Mouse (Mus musculus) thymus, adult 2 months (tissue): ENCODE measurements around the gene Necab2. TPM values are rescaled to one million over a fixed set of nuclear protein-coding genes. Genes with fewer than 3 reads are reported as not detected.

Experiments used
- DNase-seq: peaks from one replicate; pipeline ENCODE4 v3.0.0; 2021
- H3K27ac ChIP-seq: fragments of 200-500 bp; 2 replicates; pipeline ENCODE4 v1.5.1; 2012; ENCODE audit warnings: low read length, control low read depth; ENCODE audit not compliant: control insufficient read depth, insufficient read depth
- H3K27me3 ChIP-seq: fragments of 200-500 bp; 2 replicates; pipeline ENCODE4 v1.6.1; 2012; ENCODE audit warnings: mild to moderate bottlenecking, low read length, moderate library complexity, mixed read lengths; ENCODE audit not compliant: control insufficient read depth, insufficient read depth
- H3K36me3 ChIP-seq: fragments of 200-500 bp; 2 replicates; pipeline ENCODE4 v1.6.1; 2012; ENCODE audit warnings: mild to moderate bottlenecking, low read length, moderate library complexity; ENCODE audit not compliant: control insufficient read depth, insufficient read depth
- H3K4me1 ChIP-seq: fragments of 200-500 bp; replicated peaks from 2 replicates; pipeline ENCODE4 v1.6.1; 2012; ENCODE audit warnings: low read length; ENCODE audit not compliant: control insufficient read depth, insufficient read depth
- H3K4me3 ChIP-seq: fragments of 200-500 bp; 2 replicates; pipeline ENCODE4 v1.5.1; 2012; ENCODE audit warnings: mild to moderate bottlenecking, low read length, control low read depth, moderate library complexity; ENCODE audit not compliant: control insufficient read depth, insufficient read depth
- CTCF ChIP-seq: fragments of 200-500 bp; IDR thresholded peaks from 2 replicates; pipeline ENCODE4 v1.5.1; 2012; ENCODE audit warnings: mild to moderate bottlenecking, control low read depth, low read length, moderate library complexity, borderline replicate concordance; ENCODE audit not compliant: control insufficient read depth, poor library complexity, insufficient read depth; ENCODE audit errors: extremely low read depth
- POLR2A ChIP-seq: fragments of 200-500 bp; IDR thresholded peaks from 2 replicates; pipeline ENCODE4 v1.6.1; 2012; ENCODE audit warnings: mild to moderate bottlenecking, low read length, control low read depth, moderate library complexity; ENCODE audit not compliant: control insufficient read depth, poor library complexity, insufficient read depth; ENCODE audit errors: extremely low read depth
- WGBS: fragments of 180-500 bp; shearing (Covaris S2); methylation state at CpG from one replicate; pipeline ENCODE4 v1.1.7; 2018; 5-methylcytosine and 5-hydroxymethylcytosine counted together
- polyA plus RNA-seq: library from polyadenylated mRNA; depleted of rRNA; stranded (reverse); fragments of >200 nt; gene quantifications from 2 replicates; pipeline ENCODE4 v1.2.3, GENCODE M21; 2012

Necab2 gene
- polyA plus RNA-seq, 1 experiment = 0.12 TPM

DNA sequence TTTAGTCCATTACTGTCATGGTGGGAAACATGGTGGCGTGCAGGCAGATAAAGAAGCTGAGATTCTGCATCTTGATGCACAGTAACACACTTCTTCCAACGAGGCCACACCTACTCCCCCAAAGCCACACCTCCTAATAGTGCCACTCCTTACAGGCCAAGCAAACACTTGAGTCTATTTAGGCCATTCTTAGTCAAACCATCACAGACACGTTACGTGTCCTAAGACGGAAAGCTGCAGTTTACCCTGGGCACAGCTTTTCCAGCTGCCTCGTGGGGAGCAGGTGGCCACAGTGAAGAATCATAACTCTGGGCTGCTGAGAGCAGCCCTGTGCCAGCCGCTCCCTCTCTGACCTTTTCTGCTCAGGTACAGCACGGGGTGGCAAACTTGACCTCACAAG is 38.2 kb upstream of the Necab2 start:
- Histone ChIP-seq H3K27ac (no peak overlapping the region), H3K4me1 (peaks cover 4% of the 10 kb centered on the region), H3K36me3 (no peaks in the 10 kb centered on the region), H3K27me3 (no peaks in the 10 kb centered on the region), H3K4me3 (no peak overlapping the region)
- DNase-seq = no peak
- 98% methylated on average over 8 of the region's 8 CpGs for WGBS
- no peak for TF ChIP-seq POLR2A

DNA sequence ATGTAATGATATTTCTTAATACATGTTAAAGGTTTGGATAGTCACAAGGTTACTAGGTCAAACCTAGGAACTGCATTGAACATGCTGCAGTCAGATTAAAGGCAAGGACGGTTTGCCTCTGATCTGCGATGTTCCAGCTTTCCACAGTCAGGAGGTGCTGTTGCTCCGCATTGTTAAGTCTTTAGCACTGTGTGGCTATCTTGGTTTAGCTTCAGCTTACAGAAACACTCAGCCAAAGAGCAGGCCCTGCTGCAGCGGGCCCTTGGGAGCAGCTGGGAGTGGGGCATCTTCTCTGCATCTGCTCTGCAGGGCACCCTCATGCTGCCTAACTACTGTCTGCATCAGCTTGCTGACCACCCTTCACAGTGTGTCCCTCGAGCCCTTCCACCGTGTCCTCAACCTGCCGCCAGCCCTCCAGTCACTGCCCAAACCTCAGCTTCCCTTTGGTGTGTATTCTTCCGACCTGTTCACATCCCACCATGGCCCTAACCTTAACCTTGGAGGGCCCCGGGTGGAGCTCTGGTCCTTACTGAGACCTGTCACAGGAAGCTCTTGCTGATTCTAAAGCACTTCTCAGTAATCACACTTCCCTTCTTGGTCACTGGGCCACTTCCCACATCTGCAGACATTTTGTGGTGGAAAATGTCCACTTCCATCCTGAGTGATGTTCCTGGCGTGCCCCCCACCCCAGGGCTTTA is 34.3 kb upstream of the Necab2 start:
- Histone ChIP-seq H3K36me3 (no peaks in the 10 kb centered on the region), H3K27ac (no peak overlapping the region), H3K4me3 (no peak overlapping the region)

DNA sequence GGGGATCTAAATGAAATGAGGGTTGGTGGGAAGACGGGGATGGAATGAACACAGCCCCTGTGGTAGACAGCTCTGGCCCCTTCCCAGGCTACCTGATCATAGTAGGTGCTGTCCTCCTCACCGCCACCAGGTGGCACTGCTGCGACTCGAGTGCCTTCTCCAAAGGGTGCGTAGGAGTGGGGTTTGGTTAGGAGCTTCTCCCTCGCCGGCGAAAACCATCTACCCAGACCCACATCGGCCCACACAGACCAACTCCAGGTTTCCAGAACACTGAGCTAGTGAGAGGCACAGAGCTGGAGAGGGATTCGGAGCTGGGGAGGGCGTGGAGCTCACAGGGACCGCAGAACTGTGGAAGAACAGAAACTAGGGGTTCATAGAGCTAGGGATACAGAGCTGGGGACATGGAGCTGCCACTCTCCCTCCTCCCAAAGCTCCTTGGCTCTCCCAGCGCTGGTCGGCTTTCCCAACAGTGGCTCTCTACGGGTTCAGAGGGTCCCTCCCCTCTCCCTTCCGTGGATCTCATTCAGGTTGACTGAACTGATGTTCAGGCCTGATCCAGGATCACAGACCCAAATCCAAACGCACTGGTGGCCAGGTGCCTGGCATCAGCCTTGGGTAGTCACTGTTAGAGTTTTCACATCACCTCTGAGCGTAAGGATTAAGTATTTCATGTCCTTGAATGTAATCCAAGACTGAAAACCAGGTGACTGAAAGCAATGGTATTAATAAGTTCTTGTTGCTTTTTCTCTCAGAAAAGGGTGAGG is 33.6 kb upstream of the Necab2 start:
- no peak overlapping the region for H3K4me3 ChIP-seq

More for the DNA sequence above, 34.3 kb upstream of the Necab2 start:
- H3K27me3 ChIP-seq = no peaks in the 10 kb centered on the region
- no peak for DNase-seq
- TF ChIP-seq CTCF (no peak), POLR2A (no peak)
- H3K4me1 ChIP-seq = peaks cover 20% of the 10 kb centered on the region
- 61% methylated on average over 10 of the region's 10 CpGs for WGBS

DNA sequence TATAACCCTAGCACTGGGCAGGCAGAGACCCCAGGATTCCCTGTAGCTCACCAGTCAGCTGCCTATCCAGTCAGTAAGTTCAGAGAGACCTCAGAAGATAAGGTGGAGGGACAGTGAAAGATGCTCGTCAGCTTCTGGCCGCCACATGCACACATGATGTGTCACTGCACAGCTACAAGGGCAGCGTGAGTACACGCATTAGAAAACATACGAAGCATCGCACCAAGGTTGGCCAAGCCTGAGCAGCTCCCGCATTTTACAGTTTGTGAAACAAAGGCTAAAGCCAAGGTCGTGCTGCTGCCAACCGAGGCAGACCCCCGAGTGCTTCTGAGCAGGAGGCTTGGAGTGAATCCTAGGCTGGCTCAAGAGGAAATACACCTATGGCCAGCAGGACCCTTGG is 32.9 kb upstream of the Necab2 start:
- no peak overlapping the region for H3K27ac ChIP-seq
- H3K4me3 ChIP-seq = no peak overlapping the region
- TF ChIP-seq POLR2A = no peak
- TF ChIP-seq CTCF = no peak
- peaks cover 23% of the 10 kb centered on the region for H3K4me1 ChIP-seq
- H3K36me3 ChIP-seq = no peaks in the 10 kb centered on the region
- H3K27me3 ChIP-seq = no peaks in the 10 kb centered on the region
- 98% methylated on average over 10 of the region's 10 CpGs for WGBS
- DNase-seq = no peak

More for the DNA sequence above, 33.6 kb upstream of the Necab2 start:
- Histone ChIP-seq H3K27ac (no peak overlapping the region), H3K27me3 (no peaks in the 10 kb centered on the region), H3K36me3 (no peaks in the 10 kb centered on the region), H3K4me1 (peaks cover 23% of the 10 kb centered on the region)
- WGBS = 23% methylated on average over 18 of the region's 18 CpGs
- DNase-seq = peak; percentile 82
- TF ChIP-seq POLR2A = no peak
- peak; percentile 97 for TF ChIP-seq CTCF

DNA sequence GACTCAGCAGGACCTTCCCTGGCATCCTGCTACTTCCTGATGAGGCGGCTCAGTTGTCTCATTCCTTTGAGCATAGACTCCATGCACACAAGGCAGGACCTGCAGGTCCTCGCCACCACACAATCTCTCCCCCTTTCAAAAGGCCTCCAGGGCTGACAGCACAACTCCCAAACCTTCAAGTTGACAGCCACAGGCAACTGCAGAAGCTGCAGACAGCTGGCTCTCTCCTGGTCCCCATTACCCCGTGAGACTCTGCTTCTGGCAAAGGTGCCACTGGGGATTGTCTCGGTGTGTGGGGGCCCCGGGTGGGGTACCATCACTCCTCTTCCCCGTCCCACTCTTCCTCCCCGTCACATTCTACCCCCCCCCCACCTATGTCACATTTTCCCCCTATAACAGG is 26.2 kb upstream of the Necab2 start:
- H3K4me1 ChIP-seq = peaks cover 73% of the 10 kb centered on the region
- WGBS = 77% methylated on average over 7 of the region's 7 CpGs
- no peaks in the 10 kb centered on the region for H3K27me3 ChIP-seq
- no peak for DNase-seq
- TF ChIP-seq CTCF = no peak
- TF ChIP-seq POLR2A = no peak
- no peaks in the 10 kb centered on the region for H3K36me3 ChIP-seq
- no peak overlapping the region for H3K4me3 ChIP-seq
- H3K27ac ChIP-seq = no peak overlapping the region

DNA sequence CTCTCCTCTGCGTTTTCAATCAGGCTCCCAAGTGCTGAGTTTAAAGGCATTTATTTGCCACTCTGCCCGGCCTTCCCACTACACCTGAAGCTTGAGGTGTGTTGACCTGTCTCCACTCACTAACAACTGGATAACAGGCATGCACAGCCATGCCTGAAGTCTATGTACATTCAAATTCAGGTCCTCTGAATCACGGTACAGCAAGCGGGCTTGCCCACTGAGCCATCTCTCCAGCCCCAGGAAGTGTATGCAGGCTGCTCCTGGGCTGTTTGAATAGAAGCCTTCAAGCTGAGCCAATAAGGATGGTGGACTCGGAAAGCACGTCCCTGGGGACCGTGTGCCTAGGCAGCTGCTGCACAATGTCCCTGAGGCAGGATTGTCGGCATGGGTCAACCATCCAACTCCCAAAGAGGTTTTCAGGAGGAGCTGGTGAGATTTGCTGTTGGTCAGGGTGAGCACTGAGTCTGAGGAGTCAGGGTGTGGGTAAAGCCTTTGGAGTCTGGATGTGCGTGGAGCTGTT is 24.9 kb upstream of the Necab2 start:
- Histone ChIP-seq H3K36me3 (no peaks in the 10 kb centered on the region), H3K27me3 (no peaks in the 10 kb centered on the region), H3K27ac (no peak overlapping the region), H3K4me1 (peaks cover 75% of the 10 kb centered on the region), H3K4me3 (no peak overlapping the region)
- WGBS = 44% methylated on average over 9 of the region's 9 CpGs
- no peak for DNase-seq
- TF ChIP-seq CTCF (no peak), POLR2A (no peak)
